Mouse (Mus musculus): Measurements from ENCODE around the gene Ufc1. TPM values are rescaled to one million over a fixed set of nuclear protein-coding genes. Genes with fewer than 3 reads are reported as not detected.
A peak's percentile ranks its signal among the peaks of the same experiment; 100 is the strongest.
"Not testable (repeated sequence)": the region's sequence is repeated elsewhere in the genome, so short reads cannot be mapped to it uniquely, and the experiment has no call there.

Gene Ufc1
- polyA plus RNA-seq, 1 experiment from 2014 or later = 84.1 TPM

DNA sequence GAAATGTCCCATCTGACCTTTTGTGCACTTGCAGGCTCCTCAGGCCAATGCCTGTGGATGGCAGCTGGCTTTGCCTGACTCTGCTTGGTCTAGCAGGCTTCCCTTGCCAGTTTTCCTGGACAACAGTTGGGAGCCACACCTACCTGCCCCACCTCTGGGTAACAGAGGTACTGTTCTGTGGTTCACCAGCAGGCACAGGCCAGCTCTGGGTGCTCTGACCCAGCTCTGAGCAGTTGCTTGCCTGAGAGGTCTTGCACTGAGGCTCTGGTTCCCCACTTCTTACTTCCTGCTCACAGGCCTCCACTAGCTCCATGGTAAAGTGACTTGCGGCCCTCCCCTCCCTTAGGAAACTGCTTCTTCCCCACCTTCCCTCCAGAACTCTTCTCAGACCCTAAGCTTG, 27.2 kb upstream of the Ufc1 start:
- no peaks in the 10 kb centered on the region for H3K27me3 ChIP-seq (replicated peaks)
- ATAC-seq (ENCODE audit: insufficient number of reproducible peaks, low FRiP score) = no peak
- H3K9ac ChIP-seq = 0 out of 2 replicates have a peak overlapping the region, but pooled peaks have one; percentile 4
- peaks cover 7% of the 10 kb centered on the region; the same call in 1 of the 2 replicates for H3K4me1 ChIP-seq (replicated peaks)
- no peak overlapping the region for H3K4me3 ChIP-seq
- H3K9me3 ChIP-seq (replicated peaks) = no peaks in the 10 kb centered on the region
- H3K27ac ChIP-seq (ENCODE audit: poor library complexity, severe bottlenecking) = no peak overlapping the region
- no peak overlapping the region for H3K4me2 ChIP-seq
- peaks cover 11% of the 10 kb centered on the region; the same call in 1 of the 2 replicates for H3K36me3 ChIP-seq
- WGBS = 64% methylated on average over 1 of the region's 1 CpGs

DNA sequence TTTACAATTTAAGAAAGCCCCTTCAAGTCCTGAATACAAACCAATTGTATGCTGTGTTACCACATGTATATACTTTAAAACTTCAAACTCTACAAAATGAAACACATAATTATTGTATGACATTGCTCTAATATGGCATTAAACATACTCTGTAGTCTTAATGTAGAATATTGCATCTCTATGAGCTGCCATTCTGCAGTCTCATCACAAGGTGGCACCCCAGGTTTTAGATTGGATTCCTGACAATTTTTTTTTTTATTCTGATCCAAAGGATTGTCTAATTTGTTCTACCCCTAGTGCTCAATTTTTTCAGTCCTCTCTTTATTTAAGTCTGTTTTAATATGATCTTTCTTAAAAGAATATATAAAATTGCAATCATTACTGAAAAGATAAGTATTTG, 26.6 kb upstream of the Ufc1 start:
- H3K9me3 ChIP-seq (replicated peaks) = no peaks in the 10 kb centered on the region
- H3K4me1 ChIP-seq (replicated peaks) = peaks cover 7% of the 10 kb centered on the region; the same call in 1 of the 2 replicates
- H3K36me3 ChIP-seq = peaks cover 11% of the 10 kb centered on the region; the same call in 1 of the 2 replicates
- H3K4me2 ChIP-seq = no peak overlapping the region
- H3K27ac ChIP-seq (ENCODE audit: poor library complexity, severe bottlenecking) = no peak overlapping the region
- no peak for ATAC-seq (ENCODE audit: insufficient number of reproducible peaks, low FRiP score)
- no peaks in the 10 kb centered on the region for H3K27me3 ChIP-seq (replicated peaks)
- no peak overlapping the region for H3K4me3 ChIP-seq
- H3K9ac ChIP-seq = no peak overlapping the region

DNA sequence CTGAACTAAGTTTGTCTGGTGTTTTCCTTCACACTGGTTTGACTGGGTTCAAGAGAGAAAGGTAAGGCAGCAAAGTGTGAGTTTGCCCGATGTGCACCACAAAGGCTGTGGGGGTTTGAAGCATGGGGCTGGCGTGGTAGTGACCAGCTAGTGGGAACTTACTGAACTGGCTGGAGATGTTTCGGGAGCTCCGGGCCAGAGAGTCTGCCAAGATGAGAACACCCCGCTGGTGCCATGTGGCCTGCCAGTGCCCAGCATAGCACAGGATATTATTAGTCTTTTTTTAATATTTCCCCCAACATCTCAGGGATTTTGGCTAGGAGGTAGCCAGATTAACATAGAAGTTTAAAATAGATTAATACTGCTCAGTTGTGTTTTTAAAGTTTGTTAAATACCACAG, 25.3 kb upstream of the Ufc1 start:
- no peak overlapping the region for H3K27ac ChIP-seq (ENCODE audit: poor library complexity, severe bottlenecking)
- 0 out of 2 replicates have a peak, but pooled peaks cover 4% of the 10 kb centered on the region for H3K4me1 ChIP-seq (replicated peaks)
- peaks cover 7% of the 10 kb centered on the region; the same call in 1 of the 2 replicates for H3K36me3 ChIP-seq
- peak overlapping the region; percentile 62 for H3K4me2 ChIP-seq
- 18% methylated on average over 5 of the region's 5 CpGs for WGBS
- H3K9me3 ChIP-seq (replicated peaks) = peaks cover 6% of the 10 kb centered on the region; the same call in 1 of the 2 replicates
- peak overlapping the region; percentile 37 for H3K4me3 ChIP-seq
- H3K27me3 ChIP-seq (replicated peaks) = no peaks in the 10 kb centered on the region
- ATAC-seq (ENCODE audit: insufficient number of reproducible peaks, low FRiP score) = no peak
- H3K9ac ChIP-seq = peak overlapping the region; percentile 35; the same call in 1 of the 2 replicates

DNA sequence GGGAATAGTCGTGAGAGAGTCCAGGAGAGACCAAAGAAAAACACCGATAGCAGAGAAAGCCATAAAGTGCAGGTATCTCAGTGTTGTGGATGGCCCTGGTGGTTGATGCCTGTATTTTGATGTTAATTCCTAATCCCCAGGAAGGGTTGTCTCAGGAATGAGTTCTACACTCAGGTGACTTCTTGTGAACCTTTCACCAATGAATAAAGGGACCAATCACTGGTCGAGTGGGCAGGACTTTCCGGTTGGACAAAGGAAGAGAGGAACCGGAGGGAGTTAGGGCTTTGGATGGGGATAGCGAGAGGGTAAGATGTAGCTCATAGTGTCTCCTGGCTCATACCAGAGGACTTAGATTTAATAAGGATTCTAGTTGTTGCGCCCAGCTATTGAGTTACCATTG, 24.9 kb upstream of the Ufc1 start:
- Histone ChIP-seq H3K4me3 (peak overlapping the region; percentile 37), H3K9me3 (replicated peaks) (peaks cover 6% of the 10 kb centered on the region; the same call in 1 of the 2 replicates), H3K4me2 (peak overlapping the region; percentile 62), H3K36me3 (0 out of 2 replicates have a peak, but pooled peaks cover 3% of the 10 kb centered on the region), H3K27ac (ENCODE audit: poor library complexity, severe bottlenecking) (no peak overlapping the region), H3K27me3 (replicated peaks) (no peaks in the 10 kb centered on the region), H3K4me1 (replicated peaks) (0 out of 2 replicates have a peak, but pooled peaks cover 4% of the 10 kb centered on the region), H3K9ac (peak overlapping the region; percentile 35; the same call in 1 of the 2 replicates)
- WGBS = 19% methylated on average over 7 of the region's 7 CpGs
- no peak for ATAC-seq (ENCODE audit: insufficient number of reproducible peaks, low FRiP score)

DNA sequence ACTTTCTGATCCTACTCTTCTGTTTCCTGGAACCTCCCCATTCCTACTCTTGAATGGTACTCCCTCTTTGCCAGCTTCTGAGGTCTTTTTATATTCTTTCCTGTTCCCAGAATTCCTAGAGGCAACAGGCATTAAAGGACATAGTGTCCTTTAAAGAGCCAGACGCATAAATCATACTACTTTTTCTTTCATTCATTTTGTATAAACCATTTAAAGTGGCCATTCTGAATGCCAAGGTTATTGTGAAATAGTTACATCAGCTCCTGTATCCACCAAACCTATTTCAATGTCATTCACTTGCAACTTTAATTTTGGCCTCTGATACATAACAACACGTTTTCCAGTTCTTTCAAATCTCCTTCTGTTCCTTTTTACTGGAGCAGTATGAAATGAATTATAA, 14.5 kb upstream of the Ufc1 start:
- Histone ChIP-seq H3K27me3 (replicated peaks) (no peaks in the 10 kb centered on the region), H3K4me2 (no peak overlapping the region), H3K36me3 (no peaks in the 10 kb centered on the region), H3K9ac (no peak overlapping the region), H3K4me1 (replicated peaks) (peaks cover 4% of the 10 kb centered on the region), H3K9me3 (replicated peaks) (no peaks in the 10 kb centered on the region), H3K4me3 (no peak overlapping the region), H3K27ac (ENCODE audit: poor library complexity, severe bottlenecking) (no peak overlapping the region)
- ATAC-seq (ENCODE audit: insufficient number of reproducible peaks, low FRiP score) = no peak
- 70% methylated on average over 2 of the region's 2 CpGs for WGBS

DNA sequence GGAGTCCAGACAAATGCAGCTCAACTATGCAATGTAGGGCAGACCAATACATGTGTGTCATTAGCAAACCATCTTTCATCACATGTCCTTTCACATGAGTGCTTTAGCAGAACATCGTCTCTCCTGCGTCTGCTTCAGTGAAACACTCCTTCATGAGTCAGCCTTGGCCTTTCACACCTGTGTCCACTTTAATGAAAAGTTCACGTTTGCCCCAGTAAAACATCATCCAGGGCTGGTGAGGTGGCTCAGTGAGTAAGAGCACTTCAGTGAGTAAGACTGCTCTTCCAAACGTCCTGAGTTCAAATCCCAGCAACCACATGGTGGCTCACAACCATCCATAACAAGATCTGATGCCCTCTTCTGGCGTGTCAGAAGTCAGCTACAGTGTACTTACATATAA, 11.3 kb upstream of the Ufc1 start:
- not testable (repeated sequence) for H3K9ac ChIP-seq; H3K27me3 ChIP-seq (replicated peaks); H3K4me1 ChIP-seq (replicated peaks); H3K27ac ChIP-seq (ENCODE audit: poor library complexity, severe bottlenecking); H3K4me2 ChIP-seq; ATAC-seq (ENCODE audit: insufficient number of reproducible peaks, low FRiP score); H3K9me3 ChIP-seq (replicated peaks); H3K36me3 ChIP-seq; H3K4me3 ChIP-seq
- WGBS = 64% methylated on average over 5 of the region's 5 CpGs

DNA sequence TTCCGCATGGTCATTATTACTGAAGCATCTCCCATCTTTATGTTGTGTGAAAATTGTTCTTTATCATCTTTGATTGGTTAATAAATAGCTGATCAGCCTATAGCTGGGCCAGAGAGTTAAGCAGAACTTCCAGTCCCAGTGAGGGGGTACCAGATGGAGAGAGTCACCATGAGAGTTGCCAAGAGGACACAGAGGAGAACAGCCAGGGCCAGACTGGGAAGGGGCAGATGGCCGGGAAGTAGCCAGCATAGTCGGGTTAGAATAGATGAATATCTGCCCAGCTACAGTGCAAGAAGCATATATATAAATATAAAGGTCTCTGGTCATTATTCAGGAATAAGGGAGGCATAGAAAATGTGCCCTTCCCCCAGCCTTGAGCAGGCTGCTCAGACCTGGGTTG, 3.4 kb upstream of the Ufc1 start:
- peaks cover 7% of the 10 kb centered on the region for H3K4me1 ChIP-seq (replicated peaks)
- no peak overlapping the region for H3K4me2 ChIP-seq
- no peak overlapping the region for H3K27ac ChIP-seq (ENCODE audit: poor library complexity, severe bottlenecking)
- H3K27me3 ChIP-seq (replicated peaks) = peaks cover 16% of the 10 kb centered on the region
- H3K9ac ChIP-seq = no peak overlapping the region
- no peak for ATAC-seq (ENCODE audit: insufficient number of reproducible peaks, low FRiP score)
- H3K9me3 ChIP-seq (replicated peaks) = no peaks in the 10 kb centered on the region
- 48% methylated on average over 3 of the region's 3 CpGs for WGBS
- H3K4me3 ChIP-seq = no peak overlapping the region
- no peaks in the 10 kb centered on the region for H3K36me3 ChIP-seq

DNA sequence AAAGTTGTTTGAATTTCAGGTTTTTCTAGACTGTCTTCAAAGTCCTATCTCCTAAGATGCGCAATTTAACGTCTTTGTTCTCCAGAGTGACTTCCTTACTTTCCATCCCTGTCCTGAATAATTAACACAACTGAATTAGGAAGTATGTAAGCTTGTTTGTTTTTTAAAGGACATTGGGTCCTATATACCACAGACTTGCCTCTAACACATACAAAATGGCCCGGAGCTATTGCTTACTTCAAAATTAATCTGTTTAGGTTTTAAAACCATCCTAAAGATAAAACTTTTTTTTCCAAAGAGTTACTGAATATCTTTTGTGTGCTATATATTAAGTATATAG, 209 bp upstream of the Ufc1 start:
- Histone ChIP-seq H3K27ac (ENCODE audit: poor library complexity, severe bottlenecking) (peak overlapping the region; percentile 87), H3K9ac (peak overlapping the region; percentile 86), H3K4me1 (replicated peaks) (peaks cover 8% of the 10 kb centered on the region), H3K9me3 (replicated peaks) (no peaks in the 10 kb centered on the region), H3K36me3 (peaks cover under 1% of the 10 kb centered on the region), H3K4me2 (peak overlapping the region; percentile 74), H3K27me3 (replicated peaks) (peaks cover 16% of the 10 kb centered on the region), H3K4me3 (peak overlapping the region; percentile 94)
- ATAC-seq (ENCODE audit: insufficient number of reproducible peaks, low FRiP score) = no peak
- 18% methylated on average over 3 of the region's 3 CpGs for WGBS

DNA sequence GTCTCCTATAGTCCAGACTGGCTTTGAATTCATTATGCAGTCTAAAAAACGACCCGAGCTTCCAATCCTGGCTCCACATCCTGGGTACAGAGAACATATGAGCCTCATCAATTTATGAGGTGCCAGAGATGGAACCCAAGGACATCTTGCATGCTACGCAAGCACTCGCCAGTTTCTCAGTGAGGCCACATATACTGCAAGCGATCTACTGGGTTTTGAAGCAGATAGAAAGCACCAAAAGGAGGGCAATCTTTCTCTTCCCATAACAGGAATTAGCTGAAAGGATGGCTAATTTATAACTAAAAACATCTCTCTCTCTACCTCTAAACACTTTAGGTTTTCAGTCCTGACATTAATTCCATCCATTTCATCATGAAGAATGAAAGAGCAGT, 922 bp downstream of the Ufc1 start:
- ATAC-seq (ENCODE audit: insufficient number of reproducible peaks, low FRiP score) = no peak
- H3K9ac ChIP-seq = peak overlapping the region; percentile 86
- H3K36me3 ChIP-seq = peaks cover 12% of the 10 kb centered on the region
- H3K4me2 ChIP-seq = peak overlapping the region; percentile 74
- H3K9me3 ChIP-seq (replicated peaks) = no peaks in the 10 kb centered on the region
- peaks cover 8% of the 10 kb centered on the region for H3K4me1 ChIP-seq (replicated peaks)
- 42% methylated on average over 5 of the region's 5 CpGs for WGBS
- peak overlapping the region; percentile 87; the same call in 1 of the 2 replicates for H3K27ac ChIP-seq (ENCODE audit: poor library complexity, severe bottlenecking)
- peaks cover 16% of the 10 kb centered on the region for H3K27me3 ChIP-seq (replicated peaks)
- peak overlapping the region; percentile 94 for H3K4me3 ChIP-seq

DNA sequence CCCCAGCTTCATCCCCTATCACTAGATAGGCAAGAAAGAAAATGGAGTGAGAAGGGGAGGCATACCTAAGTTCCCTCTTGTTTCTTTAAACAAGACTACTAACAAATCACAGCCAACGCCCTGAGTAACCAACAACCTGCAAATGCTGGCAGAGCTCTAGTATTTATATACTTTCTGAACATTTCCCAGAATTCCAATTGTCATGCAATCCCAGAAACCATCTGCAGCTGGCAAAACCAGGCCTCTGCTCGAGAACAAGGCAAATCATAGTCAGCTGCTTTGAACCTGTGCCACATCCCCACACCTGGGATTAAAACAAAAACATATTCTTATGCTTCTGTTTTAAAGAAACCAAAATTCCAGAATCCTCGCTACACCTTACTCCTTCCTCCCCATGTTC, 1.5 kb downstream of the Ufc1 start:
- H3K4me2 ChIP-seq = peak overlapping the region; percentile 74
- H3K4me1 ChIP-seq (replicated peaks) = peaks cover 8% of the 10 kb centered on the region
- ATAC-seq (ENCODE audit: insufficient number of reproducible peaks, low FRiP score) = no peak
- 89% methylated on average over 3 of the region's 3 CpGs for WGBS
- no peak overlapping the region for H3K9ac ChIP-seq
- peaks cover 18% of the 10 kb centered on the region for H3K36me3 ChIP-seq
- H3K27ac ChIP-seq (ENCODE audit: poor library complexity, severe bottlenecking) = no peak overlapping the region
- peaks cover 12% of the 10 kb centered on the region for H3K27me3 ChIP-seq (replicated peaks)
- H3K4me3 ChIP-seq = peak overlapping the region; percentile 94; the same call in 1 of the 2 replicates
- H3K9me3 ChIP-seq (replicated peaks) = no peaks in the 10 kb centered on the region

DNA sequence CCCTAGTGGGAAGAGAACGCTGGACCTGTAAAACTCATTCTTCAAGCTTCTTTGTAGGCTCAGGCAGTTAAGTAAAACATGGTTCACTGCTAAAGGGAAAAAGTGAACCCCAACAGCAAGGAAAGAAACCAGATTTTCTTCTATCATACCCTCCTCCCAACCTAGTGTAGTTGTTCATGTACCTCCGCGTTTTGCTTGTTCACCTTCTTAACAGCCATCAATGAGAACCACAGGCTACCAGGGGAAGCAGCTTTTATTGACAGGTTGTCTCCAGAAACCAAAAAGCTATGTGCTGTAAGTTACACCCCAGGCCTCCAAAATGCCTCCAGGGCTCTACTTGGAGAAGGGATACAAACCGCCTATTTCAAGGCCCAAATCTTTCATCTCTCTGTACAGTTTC, 6.5 kb downstream of the Ufc1 start:
- Histone ChIP-seq H3K4me3 (peak overlapping the region; percentile 73), H3K9ac (no peak overlapping the region), H3K27ac (ENCODE audit: poor library complexity, severe bottlenecking) (peak overlapping the region; percentile 25; the same call in 1 of the 2 replicates), H3K27me3 (replicated peaks) (no peaks in the 10 kb centered on the region), H3K4me2 (peak overlapping the region; percentile 80), H3K36me3 (peaks cover 49% of the 10 kb centered on the region), H3K4me1 (replicated peaks) (peaks cover 17% of the 10 kb centered on the region), H3K9me3 (replicated peaks) (no peaks in the 10 kb centered on the region)
- WGBS = 58% methylated on average over 4 of the region's 4 CpGs
- ATAC-seq (ENCODE audit: insufficient number of reproducible peaks, low FRiP score) = no peak

Measured in heart, embryonic 12.5 days (tissue).